8 mouse cellular contexts compared by ENCODE assay signal in genomic region chr2:71026787-71027186, GRCm38 (mm10). TPM values are rescaled to one million over a fixed set of nuclear protein-coding genes. Genes with fewer than 3 reads are reported as not detected.
DNase-seq lines count a peak whose midpoint lies in the region; ATAC-seq and TF ChIP-seq lines count a peak whose summit lies in the region.

No protein-coding gene starts in this region.

- 42% methylated on average over 5 of the region's 5 CpGs for WGBS in heart, postnatal 0 days
- 36% methylated on average over 5 of the region's 5 CpGs for WGBS in limb, embryonic 14.5 days
- WGBS in stomach, embryonic 15.5 days, result 49% methylated on average over 5 of the region's 5 CpGs

- no peak overlapping the region for H3K4me2 ChIP-seq in heart, postnatal 0 days (ENCODE audit: low read depth, low read length)
- H3K4me2 ChIP-seq in limb, embryonic 14.5 days (replicated peaks; ENCODE audit: low read depth, low read length, severe bottlenecking), result no peak overlapping the region
- no peak overlapping the region for H3K4me2 ChIP-seq in stomach, embryonic 15.5 days

- no peaks in the 10 kb centered on the region; the same call in 1 of the 2 replicates for H3K36me3 ChIP-seq in heart, postnatal 0 days (replicated peaks; ENCODE audit: control insufficient read depth, insufficient read depth, low read length)
- no peaks in the 10 kb centered on the region for H3K36me3 ChIP-seq in limb, embryonic 14.5 days (ENCODE audit: control insufficient read depth, insufficient read depth, low read length)
- H3K36me3 ChIP-seq in stomach, embryonic 15.5 days, result no peaks in the 10 kb centered on the region

- H3K4me1 ChIP-seq in heart, postnatal 0 days (ENCODE audit: control insufficient read depth, insufficient read depth), result peaks cover 3% of the 10 kb centered on the region; the same call in 1 of the 2 replicates
- peaks cover 12% of the 10 kb centered on the region; the same call in 1 of the 2 replicates for H3K4me1 ChIP-seq in limb, embryonic 14.5 days (ENCODE audit: control insufficient read depth, insufficient read depth, low read length)
- no peaks in the 10 kb centered on the region for H3K4me1 ChIP-seq in stomach, embryonic 15.5 days

- peak; percentile 12 for DNase-seq in adrenal gland, postnatal 10 days
- DNase-seq in adrenal gland, adult 8-10 months, result no peak
- DNase-seq in WW6 (ENCODE audit: low read depth, low spot score) (peak; percentile 50), adipocyte (ENCODE audit: low spot score) (no peak)
- DNase-seq in heart, postnatal 0 days (ENCODE audit: low spot score), result peak; percentile 77
- DNase-seq in limb, embryonic 14.5 days (ENCODE audit: low spot score), result peak; percentile 42
- no peak for DNase-seq in layer of hippocampus, adult 9-10 months (ENCODE audit: low spot score)

- peak; percentile 95 for ATAC-seq in heart, postnatal 0 days (ENCODE audit: insufficient read depth, low read depth)
- ATAC-seq in limb, embryonic 14.5 days (ENCODE audit: low FRiP score, low read depth), result peak; percentile 30; the same call in 1 of the 2 replicates
- peak; percentile 43; the same call in 1 of the 2 replicates for ATAC-seq in stomach, embryonic 15.5 days (ENCODE audit: insufficient read depth, low FRiP score, low read depth)

- no peak overlapping the region for H3K9ac ChIP-seq in heart, postnatal 0 days (replicated peaks; ENCODE audit: low read depth, low read length)
- H3K9ac ChIP-seq in limb, embryonic 14.5 days (ENCODE audit: low read depth, low read length, severe bottlenecking), result no peak overlapping the region
- H3K9ac ChIP-seq in stomach, embryonic 15.5 days, result no peak overlapping the region

- peak; percentile 50 for TF ChIP-seq CTCF in heart, postnatal 0 days (IDR thresholded peaks at IDR 0.05; ENCODE audit: low read depth)

- no peak overlapping the region for H3K4me3 ChIP-seq in heart, postnatal 0 days (ENCODE audit: low read depth, low read length)
- H3K4me3 ChIP-seq in limb, embryonic 14.5 days (replicated peaks; ENCODE audit: low read length), result no peak overlapping the region
- no peak overlapping the region for H3K4me3 ChIP-seq in stomach, embryonic 15.5 days (replicated peaks)

- no peak for TF ChIP-seq POLR2A in limb, embryonic 14.5 days (IDR thresholded peaks at IDR 0.05; ENCODE audit: borderline replicate concordance, extremely low read depth, insufficient read depth, insufficient read length)

- no peak overlapping the region for H3K27ac ChIP-seq in heart, postnatal 0 days (ENCODE audit: low read depth)
- H3K27ac ChIP-seq in limb, embryonic 14.5 days (replicated peaks; ENCODE audit: low read depth, low read length), result no peak overlapping the region
- no peak overlapping the region for H3K27ac ChIP-seq in stomach, embryonic 15.5 days

- TF ChIP-seq EP300 in heart, postnatal 0 days (IDR thresholded peaks at IDR 0.05; ENCODE audit: low read depth), result no peak

- no peaks in the 10 kb centered on the region for H3K9me3 ChIP-seq in heart, postnatal 0 days (replicated peaks; ENCODE audit: control insufficient read depth, low read length)
- no peaks in the 10 kb centered on the region for H3K9me3 ChIP-seq in limb, embryonic 14.5 days (ENCODE audit: control insufficient read depth, low read length)
- H3K9me3 ChIP-seq in stomach, embryonic 15.5 days, result no peaks in the 10 kb centered on the region

- H3K27me3 ChIP-seq in heart, postnatal 0 days (ENCODE audit: control insufficient read depth, insufficient read depth, low read length), result no peaks in the 10 kb centered on the region
- H3K27me3 ChIP-seq in limb, embryonic 14.5 days (ENCODE audit: control insufficient read depth, insufficient read depth, low read length), result no peaks in the 10 kb centered on the region
- no peaks in the 10 kb centered on the region for H3K27me3 ChIP-seq in stomach, embryonic 15.5 days (replicated peaks)

RNA-seq across cellular contexts. Expression of gene Dcaf17, which starts 28.3 kb away (rescaled TPM):
- total RNA-seq in adrenal gland, postnatal 10 days (2021), result 10 to 100 TPM; 11.3 to 16.6 TPM
- total RNA-seq in adrenal gland, adult 8-10 months (2022), result 10 to 100 TPM; 11.2 to 14.7 (median 13.7) TPM
- total RNA-seq in heart, postnatal 0 days (2014; rRNA removed; ENCODE audit: low replicate concordance), result 7.7 and 7.9 TPM in 2 replicates
- polyA plus RNA-seq in heart, postnatal 0 days (2015; fragmentation: Nextera tagmentation; extraction: Ambion mirVana), result 12.3 and 13.6 TPM in 2 replicates
- 7.2 and 7.4 TPM in 2 replicates for polyA plus RNA-seq in limb, embryonic 14.5 days (2012; rRNA removed)
- polyA plus RNA-seq in limb, embryonic 14.5 days (2014; fragmentation: Nextera tagmentation; extraction: Ambion mirVana), result 23.0 and 26.0 TPM in 2 replicates
- polyA plus RNA-seq in stomach, embryonic 15.5 days (2015; fragmentation: Nextera tagmentation; extraction: Ambion mirVana), result 39.4 and 42.8 TPM in 2 replicates

RNA-seq across cellular contexts. Expression of gene Mettl8, which starts 28.6 kb away (rescaled TPM):
- total RNA-seq in adrenal gland, postnatal 10 days (2021), result 10 to 100 TPM; 10.8 to 16.4 TPM
- 10 to 100 TPM; 15.0 to 19.3 (median 17.1) TPM for total RNA-seq in adrenal gland, adult 8-10 months (2022)
- 1.2 and 11.0 TPM in 2 replicates for total RNA-seq in heart, postnatal 0 days (2014; rRNA removed; ENCODE audit: low replicate concordance)
- polyA plus RNA-seq in heart, postnatal 0 days (2015; fragmentation: Nextera tagmentation; extraction: Ambion mirVana), result 5.0 and 5.7 TPM in 2 replicates
- polyA plus RNA-seq in limb, embryonic 14.5 days (2012; rRNA removed), result 12.8 and 14.8 TPM in 2 replicates
- polyA plus RNA-seq in limb, embryonic 14.5 days (2014; fragmentation: Nextera tagmentation; extraction: Ambion mirVana), result 13.6 and 13.9 TPM in 2 replicates
- polyA plus RNA-seq in stomach, embryonic 15.5 days (2015; fragmentation: Nextera tagmentation; extraction: Ambion mirVana), result 15.3 and 16.7 TPM in 2 replicates

Comparison
In these comparisons a context has a peak if more than half of its experiments do, and no peak if none do; other contexts are left out.
1. DNase-seq: peak in adrenal gland, postnatal 10 days (single experiment), WW6 (single experiment), heart, postnatal 0 days (single experiment) and limb, embryonic 14.5 days (single experiment); none in adrenal gland, adult 8-10 months (single experiment), adipocyte (single experiment) and layer of hippocampus, adult 9-10 months (single experiment).
2. ATAC-seq: peak in every context shown above with its lines; median percentile 95 in heart, postnatal 0 days; 43 in stomach, embryonic 15.5 days; 30 in limb, embryonic 14.5 days.